Mouse (Mus musculus): ENCODE data around the gene March4. TPM values are rescaled to one million over a fixed set of nuclear protein-coding genes. Genes with fewer than 3 reads are reported as not detected.

March4 gene
- polyA plus RNA-seq, 1 experiment, result 5.7 TPM

DNA sequence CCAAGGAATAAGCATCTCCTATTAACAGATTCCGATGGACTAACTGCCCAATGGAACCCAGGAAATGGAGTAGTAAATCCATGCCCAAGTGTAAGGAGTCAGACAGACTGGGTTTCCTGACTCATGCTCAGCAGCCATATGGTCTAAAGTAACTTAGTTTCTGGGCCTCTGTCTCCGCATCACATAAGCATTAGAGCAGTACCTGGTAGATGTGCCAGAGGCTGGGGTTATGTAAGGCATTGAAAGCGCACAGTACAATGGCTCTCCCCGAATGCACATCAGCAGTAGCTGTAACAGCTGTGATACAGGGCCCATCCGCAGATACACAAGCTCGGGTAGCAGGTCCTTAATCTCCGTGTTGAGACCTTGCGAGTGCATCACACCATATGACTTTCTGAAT lies 125.6 kb downstream of the March4 start:
- Histone ChIP-seq H3K27ac (ENCODE audit: insufficient read depth, low read length) (no peak overlapping the region), H3K4me3 (ENCODE audit: insufficient read depth, low read length) (no peak overlapping the region), H3K4me1 (ENCODE audit: control insufficient read depth, insufficient read depth, low read length) (peaks cover 1% of the 10 kb centered on the region; the same call in 1 of the 2 replicates)
- TF ChIP-seq CTCF (IDR thresholded peaks at IDR 0.05; ENCODE audit: extremely low read depth, insufficient read depth, low read length) (no peak), POLR2A (IDR thresholded peaks at IDR 0.05; ENCODE audit: extremely low read depth, insufficient read depth, low read length) (no peak)

DNA sequence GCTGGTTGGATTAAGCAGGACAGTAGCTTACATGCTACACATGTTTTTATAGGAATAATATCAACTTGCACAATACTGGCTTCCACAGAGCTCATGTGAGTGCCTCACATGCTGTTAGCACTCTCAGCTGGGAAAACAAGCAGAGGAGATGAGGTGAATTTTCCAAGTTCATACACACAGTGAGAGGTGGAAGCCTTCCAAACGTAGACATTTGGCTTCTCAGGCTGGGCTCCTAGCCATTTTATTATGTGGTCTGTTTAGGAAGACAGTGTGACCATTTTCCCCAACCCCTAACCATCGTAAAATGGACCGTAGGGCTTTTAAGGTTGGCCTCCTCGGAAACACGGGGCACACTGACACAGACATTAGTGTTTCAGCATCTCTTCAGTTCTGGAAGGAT lies 126.8 kb downstream of the March4 start:
- Histone ChIP-seq H3K4me3 (ENCODE audit: insufficient read depth, low read length) (no peak overlapping the region), H3K27ac (ENCODE audit: insufficient read depth, low read length) (no peak overlapping the region), H3K4me1 (ENCODE audit: control insufficient read depth, insufficient read depth, low read length) (peaks cover 1% of the 10 kb centered on the region; the same call in 1 of the 2 replicates)
- TF ChIP-seq POLR2A (IDR thresholded peaks at IDR 0.05; ENCODE audit: extremely low read depth, insufficient read depth, low read length) (no peak), CTCF (IDR thresholded peaks at IDR 0.05; ENCODE audit: extremely low read depth, insufficient read depth, low read length) (no peak)

DNA sequence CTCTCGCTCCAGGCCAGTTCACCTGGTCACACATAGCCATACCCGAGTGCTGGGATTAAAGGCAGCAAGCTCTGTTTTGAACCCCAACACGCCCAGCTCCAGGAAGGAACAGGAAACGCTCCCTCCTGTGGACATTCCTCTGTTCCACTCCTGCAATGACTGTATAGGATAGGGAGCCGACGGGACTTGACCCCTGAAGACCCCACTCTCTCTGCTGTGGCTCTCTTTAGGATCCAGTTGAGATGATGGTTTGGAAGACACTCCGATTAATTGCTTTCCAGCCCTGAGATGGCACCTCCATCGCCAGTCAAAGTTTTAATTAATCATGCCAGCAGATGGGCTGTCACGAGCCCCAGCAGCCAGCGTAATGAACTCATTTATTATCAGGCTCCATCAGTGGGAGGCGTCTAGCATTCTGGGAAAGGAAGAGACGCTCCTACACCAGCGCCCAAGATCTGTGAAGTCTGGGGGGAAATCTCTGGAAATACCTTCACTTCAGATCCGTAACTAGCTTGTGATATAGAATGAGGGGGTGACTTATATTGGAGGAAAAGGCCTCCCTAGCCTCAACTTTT lies 130.1 kb downstream of the March4 start:
- Histone ChIP-seq H3K4me3 (ENCODE audit: insufficient read depth, low read length) (no peak overlapping the region), H3K27ac (ENCODE audit: insufficient read depth, low read length) (no peak overlapping the region), H3K4me1 (ENCODE audit: control insufficient read depth, insufficient read depth, low read length) (no peaks in the 10 kb centered on the region)
- TF ChIP-seq POLR2A (IDR thresholded peaks at IDR 0.05; ENCODE audit: extremely low read depth, insufficient read depth, low read length), result no peak
- no peak for TF ChIP-seq CTCF (IDR thresholded peaks at IDR 0.05; ENCODE audit: extremely low read depth, insufficient read depth, low read length)

DNA sequence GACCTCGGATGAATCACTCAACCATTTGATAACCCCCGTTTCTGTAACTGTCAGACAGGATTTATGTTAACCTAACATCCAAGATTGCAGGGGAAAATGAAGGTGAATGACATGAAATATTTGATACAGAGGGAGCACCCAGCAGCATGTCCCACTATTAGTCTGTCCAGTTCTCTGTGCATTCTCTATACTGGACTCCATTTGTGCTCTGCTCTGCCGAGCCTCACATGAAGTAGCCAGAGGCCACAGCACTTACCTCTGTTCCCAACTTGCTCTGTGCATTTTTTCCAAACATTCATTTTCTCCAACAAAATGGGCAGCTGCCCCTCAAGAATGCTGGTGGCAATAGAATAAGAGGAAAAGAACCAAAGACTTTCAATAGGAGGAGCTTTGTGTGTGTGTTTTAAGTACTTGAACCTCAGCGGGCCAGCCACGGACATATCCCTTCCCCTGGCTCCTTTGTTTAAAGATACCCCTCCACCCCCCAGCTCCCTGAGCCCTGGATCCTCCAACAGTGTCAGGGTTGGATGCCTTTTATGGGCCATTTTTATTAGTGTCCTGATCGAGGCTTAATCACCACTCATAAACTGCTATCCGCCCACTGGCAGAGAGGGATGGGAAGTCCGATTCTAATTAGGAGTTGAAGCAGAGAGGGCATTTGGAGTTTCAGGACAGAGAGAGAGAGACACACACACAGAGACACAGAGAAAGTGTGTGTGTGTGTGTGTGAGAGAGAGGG lies 135.2 kb downstream of the March4 start:
- Histone ChIP-seq H3K27ac (ENCODE audit: insufficient read depth, low read length) (no peak overlapping the region), H3K4me1 (ENCODE audit: control insufficient read depth, insufficient read depth, low read length) (no peaks in the 10 kb centered on the region), H3K4me3 (ENCODE audit: insufficient read depth, low read length) (no peak overlapping the region)
- TF ChIP-seq POLR2A (IDR thresholded peaks at IDR 0.05; ENCODE audit: extremely low read depth, insufficient read depth, low read length) (no peak), CTCF (IDR thresholded peaks at IDR 0.05; ENCODE audit: extremely low read depth, insufficient read depth, low read length) (no peak)

DNA sequence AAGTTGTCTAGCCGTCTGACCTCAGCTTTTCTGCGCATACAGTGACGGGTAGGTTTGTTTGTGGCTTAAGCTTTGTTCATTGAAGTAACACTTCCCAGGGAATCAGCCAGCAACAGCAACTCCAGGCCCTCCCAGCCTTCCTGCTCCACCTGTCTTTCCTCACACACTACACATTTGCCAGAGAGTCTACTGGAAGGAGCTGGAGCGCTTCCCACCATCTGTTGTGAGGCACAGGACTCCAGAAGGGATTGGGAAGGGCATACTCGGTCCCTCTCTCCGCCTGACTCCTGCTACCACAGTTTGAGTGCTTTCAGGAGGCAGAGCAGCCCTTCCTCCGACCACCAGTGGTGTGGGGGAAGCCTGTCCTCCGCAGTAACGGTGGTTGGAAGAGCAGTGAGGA lies 136.1 kb downstream of the March4 start:
- Histone ChIP-seq H3K4me3 (ENCODE audit: insufficient read depth, low read length) (no peak overlapping the region), H3K27ac (ENCODE audit: insufficient read depth, low read length) (no peak overlapping the region), H3K4me1 (ENCODE audit: control insufficient read depth, insufficient read depth, low read length) (no peaks in the 10 kb centered on the region)
- TF ChIP-seq CTCF (IDR thresholded peaks at IDR 0.05; ENCODE audit: extremely low read depth, insufficient read depth, low read length), result no peak
- TF ChIP-seq POLR2A (IDR thresholded peaks at IDR 0.05; ENCODE audit: extremely low read depth, insufficient read depth, low read length), result no peak

DNA sequence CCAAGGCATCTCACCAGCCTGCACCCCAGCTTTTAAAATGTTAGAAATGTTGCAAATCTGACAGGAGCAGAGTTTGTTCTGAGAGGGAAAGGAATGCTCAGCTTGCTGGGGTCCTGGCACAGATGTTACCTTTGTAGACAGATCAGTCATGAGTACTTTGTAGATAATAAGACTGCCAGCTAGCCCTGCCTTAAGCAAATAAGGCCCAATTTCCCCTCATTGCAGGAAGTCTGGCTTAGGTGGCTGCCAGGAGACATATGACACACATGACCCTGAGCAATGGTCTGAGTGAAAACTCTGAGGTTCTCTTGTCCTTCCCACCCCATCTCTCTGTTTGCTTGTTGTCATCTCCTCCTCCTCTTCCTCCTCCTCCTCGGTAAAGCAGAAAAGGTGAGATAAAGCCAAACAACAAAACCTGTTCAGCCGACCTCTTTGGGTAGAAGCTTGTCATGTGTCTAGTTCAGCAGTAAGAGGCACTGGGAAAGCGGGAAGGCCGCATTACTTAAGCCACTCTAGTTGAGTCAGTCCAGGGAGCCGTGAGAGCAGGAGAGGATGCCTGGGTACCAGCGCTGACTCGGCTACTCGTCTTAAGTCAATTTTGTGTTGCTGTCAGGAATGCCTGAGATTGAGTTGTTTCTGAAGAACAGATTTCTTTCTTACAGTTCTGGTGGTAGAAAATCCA lies 136.9 kb downstream of the March4 start:
- no peak overlapping the region for H3K27ac ChIP-seq (ENCODE audit: insufficient read depth, low read length)
- no peak overlapping the region for H3K4me3 ChIP-seq (ENCODE audit: insufficient read depth, low read length)
- no peak for TF ChIP-seq POLR2A (IDR thresholded peaks at IDR 0.05; ENCODE audit: extremely low read depth, insufficient read depth, low read length)
- no peaks in the 10 kb centered on the region for H3K4me1 ChIP-seq (ENCODE audit: control insufficient read depth, insufficient read depth, low read length)

DNA sequence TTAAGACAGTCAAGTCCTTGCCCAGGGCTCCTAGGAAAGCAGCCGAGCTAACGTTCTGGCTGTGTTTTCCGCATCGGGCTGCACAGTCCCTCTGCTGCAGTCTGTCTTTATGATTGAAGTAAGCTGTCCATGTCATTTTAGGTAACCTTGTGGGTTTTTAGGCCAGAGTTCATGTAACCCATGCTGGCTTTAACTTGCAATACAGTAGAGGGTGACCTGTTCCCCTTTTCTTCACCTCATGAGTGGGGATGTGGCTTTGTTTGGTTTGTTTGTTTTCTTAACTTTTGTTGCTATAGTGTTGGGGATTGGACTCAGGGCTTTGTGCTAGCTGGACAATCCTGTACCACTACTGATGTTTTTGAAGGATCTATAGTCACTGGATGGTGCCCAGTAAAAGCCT lies 146.3 kb downstream of the March4 start:
- Histone ChIP-seq H3K27ac (ENCODE audit: insufficient read depth, low read length) (no peak overlapping the region), H3K4me1 (ENCODE audit: control insufficient read depth, insufficient read depth, low read length) (no peaks in the 10 kb centered on the region), H3K4me3 (ENCODE audit: insufficient read depth, low read length) (no peak overlapping the region)
- TF ChIP-seq POLR2A (IDR thresholded peaks at IDR 0.05; ENCODE audit: extremely low read depth, insufficient read depth, low read length), result no peak
- no peak for TF ChIP-seq CTCF (IDR thresholded peaks at IDR 0.05; ENCODE audit: extremely low read depth, insufficient read depth, low read length)

DNA sequence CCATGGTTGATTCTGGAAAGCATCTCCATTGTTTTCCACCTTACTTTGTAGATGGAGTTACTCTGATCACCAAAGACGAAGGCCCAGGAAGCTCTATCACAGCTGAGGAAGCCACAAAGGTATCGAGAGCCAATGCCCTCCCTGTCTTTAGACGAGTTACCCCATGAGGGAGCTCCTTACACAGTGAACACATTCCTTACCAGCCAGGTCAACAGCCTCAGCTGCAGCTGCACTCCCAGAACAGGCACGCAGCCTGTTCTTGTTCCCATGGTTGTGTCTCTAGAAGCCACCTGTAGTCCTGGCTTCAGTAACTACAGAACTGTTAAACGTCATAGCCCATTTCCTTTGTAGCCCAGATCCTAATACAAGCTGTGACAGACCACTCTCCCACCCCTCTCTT lies 153.1 kb downstream of the March4 start:
- Histone ChIP-seq H3K4me3 (ENCODE audit: insufficient read depth, low read length) (no peak overlapping the region), H3K27ac (ENCODE audit: insufficient read depth, low read length) (no peak overlapping the region), H3K4me1 (ENCODE audit: control insufficient read depth, insufficient read depth, low read length) (no peaks in the 10 kb centered on the region)
- TF ChIP-seq POLR2A (IDR thresholded peaks at IDR 0.05; ENCODE audit: extremely low read depth, insufficient read depth, low read length), result no peak
- TF ChIP-seq CTCF (IDR thresholded peaks at IDR 0.05; ENCODE audit: extremely low read depth, insufficient read depth, low read length), result no peak

DNA sequence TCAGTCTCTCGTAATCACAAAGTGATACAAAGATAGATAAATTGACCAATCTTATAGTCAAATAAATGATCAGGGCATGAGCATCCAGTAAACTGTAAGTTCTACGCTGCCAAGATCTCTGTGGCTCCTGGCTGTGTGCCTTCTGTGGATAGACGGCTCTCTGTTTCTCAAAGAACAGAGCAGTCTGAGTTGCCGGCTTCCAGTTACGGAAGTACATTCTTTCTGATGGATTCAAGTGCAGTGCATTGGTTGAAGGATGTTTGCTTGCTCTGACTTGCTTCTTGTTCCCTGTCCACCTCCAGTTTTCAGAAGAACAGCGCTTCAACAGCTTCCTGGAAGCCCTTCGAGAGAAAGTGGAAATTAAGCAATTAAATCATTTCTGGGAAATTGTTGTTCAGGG lies 153.7 kb downstream of the March4 start:
- Histone ChIP-seq H3K4me1 (ENCODE audit: control insufficient read depth, insufficient read depth, low read length) (no peaks in the 10 kb centered on the region), H3K4me3 (ENCODE audit: insufficient read depth, low read length) (no peak overlapping the region), H3K27ac (ENCODE audit: insufficient read depth, low read length) (no peak overlapping the region)
- TF ChIP-seq POLR2A (IDR thresholded peaks at IDR 0.05; ENCODE audit: extremely low read depth, insufficient read depth, low read length) (no peak), CTCF (IDR thresholded peaks at IDR 0.05; ENCODE audit: extremely low read depth, insufficient read depth, low read length) (no peak)

DNA sequence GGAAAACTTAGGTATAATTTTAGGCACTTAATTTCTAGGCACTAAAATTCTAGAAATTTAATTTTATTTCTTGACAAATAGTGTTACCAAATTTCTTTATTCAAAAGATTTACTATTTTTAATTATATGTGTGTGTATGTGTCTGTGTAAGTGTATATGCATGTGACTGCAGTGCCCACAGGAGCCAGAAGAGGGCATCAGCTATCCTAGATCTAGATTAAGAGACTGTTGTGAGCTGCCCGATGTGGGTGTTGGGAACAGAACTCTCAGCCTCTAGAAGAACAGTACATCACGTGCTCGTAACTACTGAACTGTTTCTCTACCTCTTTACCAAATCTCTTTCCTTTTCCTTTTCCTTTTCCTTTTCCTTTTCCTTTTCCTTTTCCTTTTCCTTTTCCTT lies 156.2 kb downstream of the March4 start:
- TF ChIP-seq CTCF (IDR thresholded peaks at IDR 0.05; ENCODE audit: extremely low read depth, insufficient read depth, low read length), result 0 out of 2 replicates have a peak, but pooled peaks have one; percentile 1
- TF ChIP-seq POLR2A (IDR thresholded peaks at IDR 0.05; ENCODE audit: extremely low read depth, insufficient read depth, low read length), result no peak
- no peak overlapping the region for H3K27ac ChIP-seq (ENCODE audit: insufficient read depth, low read length)
- no peak overlapping the region for H3K4me3 ChIP-seq (ENCODE audit: insufficient read depth, low read length)
- H3K4me1 ChIP-seq (ENCODE audit: control insufficient read depth, insufficient read depth, low read length), result no peaks in the 10 kb centered on the region

Measured in cortical plate, adult 2 months (tissue).